Mouse (Mus musculus) kidney, adult 2 months (tissue): ENCODE results near the gene Sox5. TPM values are rescaled to one million over a fixed set of nuclear protein-coding genes. Genes with fewer than 3 reads are reported as not detected.

ENCODE experiments used
- DNase-seq: peaks from one replicate; pipeline ENCODE4 v3.0.0; 2021
- H3K27ac ChIP-seq: fragments of 200-500 bp; 2 replicates; pipeline ENCODE4 v1.5.1; 2012; ENCODE audit warnings: low read depth, low read length, control low read depth, inconsistent platforms; ENCODE audit not compliant: insufficient read depth
- H3K27me3 ChIP-seq: fragments of 200-500 bp; replicated peaks from 2 replicates; pipeline ENCODE4 v1.6.1; 2012; ENCODE audit warnings: mild to moderate bottlenecking, moderate library complexity, low read length, inconsistent platforms; ENCODE audit not compliant: control insufficient read depth, insufficient read depth
- H3K36me3 ChIP-seq: fragments of 200-500 bp; 2 replicates; pipeline ENCODE4 v1.6.1; 2012; ENCODE audit warnings: mild to moderate bottlenecking, moderate library complexity, low read length, inconsistent platforms; ENCODE audit not compliant: control insufficient read depth, insufficient read depth
- H3K4me1 ChIP-seq: fragments of 200-500 bp; 2 replicates; pipeline ENCODE4 v1.6.1; 2011; ENCODE audit warnings: low read length; ENCODE audit not compliant: control insufficient read depth, insufficient read depth
- H3K4me3 ChIP-seq: fragments of 200-500 bp; 2 replicates; pipeline ENCODE4 v1.5.1; 2011; ENCODE audit warnings: mild to moderate bottlenecking, low read depth, low read length, control low read depth; ENCODE audit not compliant: insufficient read depth
- CTCF ChIP-seq: fragments of 200-500 bp; conservative IDR thresholded peaks from 2 replicates; pipeline ENCODE4 v1.5.1; 2011; ENCODE audit warnings: low read depth, mild to moderate bottlenecking, control low read depth, low read length, moderate library complexity, mixed read lengths; ENCODE audit not compliant: insufficient read depth, insufficient read length
- POLR2A ChIP-seq: fragments of 200-500 bp; IDR thresholded peaks from one replicate; pipeline ENCODE4 v1.6.1; 2011; ENCODE audit warnings: low read depth, low read length, control low read depth
- WGBS: fragments of 180-500 bp; shearing (Covaris S2); methylation state at CpG from one replicate; pipeline ENCODE4 v1.1.7; 2018; 5-methylcytosine and 5-hydroxymethylcytosine counted together
- polyA plus RNA-seq: library from polyadenylated mRNA; depleted of rRNA; stranded (reverse); fragments of >200 nt; gene quantifications from 2 replicates; pipeline ENCODE4 v1.2.3, GENCODE M21; 2012

Gene Sox5
- polyA plus RNA-seq, 1 experiment: 2.9 TPM

DNA sequence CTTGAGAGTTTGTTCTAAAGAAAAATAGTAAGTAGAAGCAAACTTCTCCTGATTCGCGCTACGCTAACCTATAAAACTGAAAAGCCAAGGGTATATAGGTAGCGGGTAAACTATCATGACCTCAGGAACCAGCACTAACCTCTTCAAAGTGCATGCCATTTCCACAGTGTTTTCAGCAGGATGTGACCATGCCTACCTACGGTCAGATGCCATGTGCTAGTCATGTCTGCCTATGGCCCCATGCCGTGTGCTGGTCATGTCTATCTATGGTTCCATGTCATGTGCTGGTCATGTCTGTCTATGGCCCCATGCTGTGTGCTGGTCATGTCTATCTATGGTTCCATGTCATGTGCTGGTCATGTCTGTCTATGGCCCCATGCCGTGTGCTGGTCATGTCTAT lies 614.7 kb downstream of the Sox5 start:
- Histone ChIP-seq H3K4me1 (no peaks in the 10 kb centered on the region), H3K27me3 (no peaks in the 10 kb centered on the region), H3K4me3 (no peak overlapping the region), H3K36me3 (no peaks in the 10 kb centered on the region), H3K27ac (no peak overlapping the region)
- DNase-seq: no peak
- TF ChIP-seq POLR2A (no peak), CTCF (no peak)
- WGBS: 98% methylated on average over 7 of the region's 7 CpGs

DNA sequence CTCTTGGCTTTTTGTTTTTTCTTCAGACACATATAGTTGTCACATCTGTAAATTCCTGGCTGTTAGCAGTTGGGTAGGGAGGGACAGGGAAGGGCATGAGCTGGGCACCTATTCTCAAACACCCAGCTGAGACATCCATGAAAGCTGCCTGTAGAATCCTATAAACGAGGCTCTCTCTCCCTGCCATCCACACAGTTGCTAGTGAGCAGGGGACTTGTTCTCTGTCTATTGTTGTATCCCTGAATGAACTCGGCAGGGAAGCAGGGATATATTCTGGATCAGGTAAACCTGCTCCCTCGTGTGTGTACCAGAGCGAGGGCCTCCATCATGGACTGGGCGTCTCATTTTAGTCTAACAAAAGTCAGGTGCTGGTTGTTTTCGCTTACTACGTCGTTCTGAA lies 615.1 kb downstream of the Sox5 start:
- WGBS: 86% methylated on average over 8 of the region's 8 CpGs
- no peak overlapping the region for H3K27ac ChIP-seq
- no peaks in the 10 kb centered on the region for H3K27me3 ChIP-seq
- no peaks in the 10 kb centered on the region for H3K4me1 ChIP-seq
- no peak for DNase-seq
- H3K36me3 ChIP-seq: no peaks in the 10 kb centered on the region
- no peak overlapping the region for H3K4me3 ChIP-seq
- TF ChIP-seq POLR2A (no peak), CTCF (no peak)

DNA sequence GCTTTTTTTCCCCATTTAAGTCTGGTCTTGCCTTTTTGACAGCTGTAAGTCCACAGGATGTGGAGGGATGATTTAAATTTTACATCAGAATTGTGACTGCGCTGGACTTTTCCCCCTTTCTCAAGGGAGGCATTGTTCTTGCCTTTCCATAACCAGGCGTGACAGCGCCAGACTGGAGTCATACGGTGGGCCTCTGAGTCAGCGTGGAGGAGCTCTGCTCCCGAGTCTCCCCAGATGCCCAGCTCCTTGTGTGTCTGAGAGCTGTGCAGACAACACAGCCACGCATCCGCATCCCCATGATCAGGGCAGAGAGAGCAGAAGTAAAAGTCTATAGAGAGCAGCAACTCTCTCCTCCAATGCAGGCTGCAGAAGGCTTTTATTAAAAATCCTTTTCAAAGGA lies 615.7 kb downstream of the Sox5 start:
- Histone ChIP-seq H3K4me3 (no peak overlapping the region), H3K27ac (no peak overlapping the region), H3K36me3 (no peaks in the 10 kb centered on the region), H3K27me3 (no peaks in the 10 kb centered on the region), H3K4me1 (no peaks in the 10 kb centered on the region)
- TF ChIP-seq POLR2A: no peak
- TF ChIP-seq CTCF: no peak
- no peak for DNase-seq
- 42% methylated on average over 8 of the region's 8 CpGs for WGBS

DNA sequence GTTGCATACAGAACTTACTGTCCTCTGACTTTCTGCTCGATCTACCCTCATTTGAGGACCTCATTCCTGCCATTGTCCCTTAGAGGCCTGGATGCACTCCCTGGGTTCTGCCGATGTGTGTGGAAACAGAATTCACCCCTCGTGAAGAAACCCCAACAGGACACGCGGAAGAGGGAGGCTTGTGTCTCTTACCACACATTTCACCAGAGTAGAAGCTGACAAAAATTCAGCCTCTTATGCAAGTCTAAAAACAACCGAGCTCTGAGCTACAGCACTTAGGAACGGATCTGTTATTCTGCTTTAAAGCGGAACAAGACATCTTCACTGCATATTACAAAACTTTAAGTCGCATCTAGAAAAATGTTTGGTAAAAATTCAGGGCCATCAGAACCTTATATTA lies 618.3 kb downstream of the Sox5 start:
- WGBS: 92% methylated on average over 9 of the region's 9 CpGs
- Histone ChIP-seq H3K4me1 (no peaks in the 10 kb centered on the region), H3K4me3 (no peak overlapping the region), H3K27me3 (no peaks in the 10 kb centered on the region), H3K36me3 (no peaks in the 10 kb centered on the region), H3K27ac (no peak overlapping the region)
- no peak for DNase-seq
- TF ChIP-seq CTCF (no peak), POLR2A (no peak)

DNA sequence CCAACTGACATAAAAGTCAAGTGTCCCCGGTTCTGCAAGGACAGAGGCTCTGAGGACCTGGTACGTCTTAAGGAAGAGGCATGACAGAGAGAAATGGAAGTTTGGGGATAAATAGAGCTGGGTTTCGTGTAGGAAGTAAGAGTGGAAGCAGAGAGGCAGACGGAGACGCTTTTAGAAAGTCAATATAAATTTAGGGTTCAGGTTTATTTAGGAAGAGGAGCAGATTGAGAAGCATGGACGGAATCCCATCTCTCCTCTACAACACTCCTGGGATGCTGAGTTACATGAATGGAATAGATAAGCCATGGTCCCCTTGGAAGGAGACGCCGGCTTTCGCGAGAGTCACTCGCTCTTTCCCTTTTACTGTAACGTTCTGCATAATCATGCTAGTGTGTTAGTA lies 623.1 kb downstream of the Sox5 start:
- Histone ChIP-seq H3K27me3 (no peaks in the 10 kb centered on the region), H3K4me3 (no peak overlapping the region), H3K4me1 (no peaks in the 10 kb centered on the region), H3K27ac (no peak overlapping the region), H3K36me3 (no peaks in the 10 kb centered on the region)
- TF ChIP-seq CTCF: no peak
- no peak for TF ChIP-seq POLR2A
- DNase-seq: no peak
- 95% methylated on average over 12 of the region's 12 CpGs for WGBS

DNA sequence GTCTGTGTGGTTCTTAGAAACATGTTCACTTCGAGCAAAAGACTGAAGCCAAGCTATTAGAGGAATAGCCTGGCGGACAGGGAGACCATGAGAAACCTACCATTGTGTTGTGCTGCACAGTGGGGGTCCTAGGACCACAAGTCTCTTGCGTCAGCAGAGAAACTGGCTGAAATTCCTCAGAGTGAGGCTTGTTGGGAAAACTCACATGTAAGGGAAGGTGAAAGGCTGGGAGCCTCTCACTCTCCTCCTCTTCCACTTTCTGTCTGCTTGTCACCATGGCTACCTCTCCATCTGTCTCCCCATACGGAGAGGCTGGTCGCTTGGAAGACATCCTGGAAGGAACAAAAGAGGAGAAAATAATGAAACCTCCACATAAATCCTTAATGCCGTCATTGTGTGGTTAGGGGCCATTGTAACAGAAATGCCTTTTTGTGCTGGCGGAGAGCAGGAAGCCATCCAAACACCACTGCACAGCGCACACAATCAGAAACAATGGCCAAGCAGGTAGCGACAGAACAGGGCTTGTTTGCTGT lies 626.8 kb downstream of the Sox5 start:
- 86% methylated on average over 9 of the region's 9 CpGs for WGBS
- no peak for DNase-seq
- no peaks in the 10 kb centered on the region for H3K4me1 ChIP-seq

DNA sequence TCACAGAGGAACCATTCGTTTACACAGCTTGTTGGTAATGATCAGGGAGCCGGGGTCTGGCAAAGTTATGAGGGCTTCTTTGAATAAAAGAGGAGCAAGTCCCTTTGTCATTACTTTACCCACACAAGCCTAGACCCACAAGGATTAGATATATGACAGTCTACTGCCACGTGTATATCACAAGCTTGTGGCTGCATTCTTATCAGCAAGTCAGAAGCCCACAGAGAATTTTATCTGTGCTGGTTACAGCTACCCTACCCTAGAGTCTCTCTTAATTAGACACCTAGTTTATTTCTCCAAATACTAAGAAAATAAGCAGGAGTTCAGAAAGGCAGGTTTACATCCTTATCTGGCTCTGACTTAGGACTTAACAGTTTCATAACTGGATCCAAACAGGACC lies 629.8 kb downstream of the Sox5 start:
- TF ChIP-seq CTCF: no peak
- 65% methylated on average over 3 of the region's 3 CpGs for WGBS
- no peak for DNase-seq
- Histone ChIP-seq H3K4me3 (no peak overlapping the region), H3K4me1 (no peaks in the 10 kb centered on the region), H3K27ac (no peak overlapping the region), H3K36me3 (no peaks in the 10 kb centered on the region), H3K27me3 (no peaks in the 10 kb centered on the region)

More for the DNA sequence above, 626.8 kb downstream of the Sox5 start:
- Histone ChIP-seq H3K36me3 (no peaks in the 10 kb centered on the region), H3K27me3 (no peaks in the 10 kb centered on the region), H3K27ac (no peak overlapping the region), H3K4me3 (no peak overlapping the region)
- TF ChIP-seq CTCF: no peak
- no peak for TF ChIP-seq POLR2A

DNA sequence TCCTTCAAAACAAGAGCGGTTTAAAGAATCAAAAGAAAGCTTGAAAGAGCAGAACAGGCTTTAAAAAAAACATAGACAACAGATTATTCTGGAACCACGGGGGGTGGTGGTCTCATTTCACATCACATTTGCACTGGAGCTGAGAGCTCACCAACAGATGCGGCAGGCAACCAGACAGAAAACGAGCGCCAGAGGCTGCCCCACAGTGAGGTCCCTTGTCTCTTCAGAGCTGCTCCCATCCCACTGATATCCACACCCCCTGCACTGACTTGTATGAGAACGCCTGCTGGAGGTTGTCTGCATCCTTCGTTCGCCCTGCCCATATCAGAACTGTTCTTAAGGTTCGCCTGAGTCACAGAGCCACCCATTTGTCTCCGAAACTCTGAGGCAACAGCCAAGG lies 630.7 kb downstream of the Sox5 start:
- TF ChIP-seq POLR2A (no peak), CTCF (no peak)
- no peak for DNase-seq
- Histone ChIP-seq H3K27me3 (no peaks in the 10 kb centered on the region), H3K4me3 (no peak overlapping the region), H3K36me3 (no peaks in the 10 kb centered on the region), H3K4me1 (no peaks in the 10 kb centered on the region), H3K27ac (no peak overlapping the region)
- 81% methylated on average over 10 of the region's 10 CpGs for WGBS
